Mouse (Mus musculus) bone marrow, adult 2 months (tissue): Measurements from ENCODE around the gene Rnaseh2a.

ENCODE experiments used
- CTCF ChIP-seq: fragments of 200-500 bp; IDR thresholded peaks from 2 replicates; pipeline ENCODE4 v1.5.1; 2011; ENCODE audit warnings: low read length, control low read depth; ENCODE audit not compliant: control insufficient read depth, insufficient read depth
- POLR2A ChIP-seq: fragments of 200-500 bp; IDR thresholded peaks from 2 replicates; pipeline ENCODE4 v1.6.1; 2011; ENCODE audit warnings: low read depth, mild to moderate bottlenecking, control low read depth, low read length, borderline replicate concordance; ENCODE audit not compliant: control insufficient read depth

- TF ChIP-seq CTCF (no peak), POLR2A (no peak)
These were observed 42.1 kb downstream of the Rnaseh2a start for GRCm38 (mm10) chr8:84927513-84927912.
